Mouse (Mus musculus) heart, postnatal 14 days (tissue): Measurements from ENCODE around the gene Tmem91. TPM values are rescaled to one million over a fixed set of nuclear protein-coding genes. Genes with fewer than 3 reads are reported as not detected.

Experiments used
- DNase-seq, 2 experiments: peaks; one replicate each; pipeline ENCODE4 v3.0.0; 2021 to 2022
- intact Hi-C: fragments of 180-260 bp; cut with DNase I; formaldehyde crosslinking; loops from one replicate; pipeline ENCODE4 v1.15.1; 2025
- total RNA-seq, 2 experiments: library from RNA; stranded (reverse); gene quantifications; 2 replicates each; pipeline ENCODE4 v1.2.3; 2021

The Tmem91 gene
- total RNA-seq, 2 experiments from 2014 or later = 0.37 TPM; not detected in 1

- no peak for DNase-seq
- intact Hi-C loops = no loop called here
Observed at GRCm38 (mm10) chr7:25702350-25702749, 27.4 kb upstream of the Tmem91 start.

- DNase-seq = no peak
- intact Hi-C loops = no loop called here
Observed at GRCm38 (mm10) chr7:25700732-25701131, 25.8 kb upstream of the Tmem91 start.

- intact Hi-C loops = no loop called here
- DNase-seq = no peak
Observed at GRCm38 (mm10) chr7:25699851-25700250, 24.9 kb upstream of the Tmem91 start.

- no peak for DNase-seq
- intact Hi-C loops = no loop called here
Observed at GRCm38 (mm10) chr7:25694104-25694503, 19.1 kb upstream of the Tmem91 start.

- intact Hi-C loops = no loop called here
- DNase-seq = no peak
Observed at GRCm38 (mm10) chr7:25690051-25690450, 15.1 kb upstream of the Tmem91 start.

GRCm38 (mm10) chr7:25689603-25690021 lies 14.6 kb upstream of the Tmem91 start:
- intact Hi-C loops = loop anchor here (2.0 kb wide), 1 partner anchor 65 kb away; the partner anchor contains the start of gene Hnrnpul1
- DNase-seq = no peak

GRCm38 (mm10) chr7:25688810-25689586 lies 14.0 kb upstream of the Tmem91 start:
- DNase-seq = peak; percentile 80 to 82
- intact Hi-C loops = loop anchor here (1.0 to 2.0 kb wide), 2 partner anchors 19 to 66 kb away; partner anchors contain the start of gene Hnrnpul1

GRCm38 (mm10) chr7:25687811-25688401 lies 12.9 kb upstream of the Tmem91 start:
- intact Hi-C loops = loop anchor here (1.0 to 2.0 kb wide), 2 partner anchors 20 to 67 kb away; partner anchors contain the start of gene Hnrnpul1

GRCm38 (mm10) chr7:25686680-25687531 lies 11.9 kb upstream of the Tmem91 start, which contains the start of gene Tgfb1:
TSS of gene Tgfb1 (plus strand) at chr7:25687002.
- intact Hi-C loops = no loop called here

More at GRCm38 (mm10) chr7:25687811-25688401, 12.9 kb upstream of the Tmem91 start:
- peak; percentile 77 for DNase-seq

GRCm38 (mm10) chr7:25685926-25686470 lies 11.0 kb upstream of the Tmem91 start:
- DNase-seq = peak in 1 of 2 experiments; percentile 12
- intact Hi-C loops = no loop called here

More at GRCm38 (mm10) chr7:25686680-25687531, 11.9 kb upstream of the Tmem91 start, which contains the start of gene Tgfb1:
- DNase-seq = peak; percentile 89 to 90

GRCm38 (mm10) chr7:25684659-25685058 lies 9.7 kb upstream of the Tmem91 start:
- no peak for DNase-seq

GRCm38 (mm10) chr7:25683474-25684180 lies 8.7 kb upstream of the Tmem91 start:
- intact Hi-C loops = no loop called here
- peak in 1 of 2 experiments; percentile 16 for DNase-seq

More at GRCm38 (mm10) chr7:25684659-25685058, 9.7 kb upstream of the Tmem91 start:
- intact Hi-C loops = no loop called here

- intact Hi-C loops = no loop called here
Observed at GRCm38 (mm10) chr7:25681341-25682231, 6.6 kb upstream of the Tmem91 start.

GRCm38 (mm10) chr7:25680514-25681258 lies 5.7 kb upstream of the Tmem91 start, which contains the start of gene B9d2:
TSS of gene B9d2 (plus strand) at chr7:25680780.
- intact Hi-C loops = no loop called here
- peak; percentile 96 to 97 for DNase-seq

More at GRCm38 (mm10) chr7:25681341-25682231, 6.6 kb upstream of the Tmem91 start:
- DNase-seq = no peak

- intact Hi-C loops = no loop called here
- peak in 1 of 2 experiments; percentile 19 for DNase-seq
Observed at GRCm38 (mm10) chr7:25679971-25680370, 5.0 kb upstream of the Tmem91 start.

- intact Hi-C loops = no loop called here
- no peak for DNase-seq
Observed at GRCm38 (mm10) chr7:25677013-25677412, 2.0 kb upstream of the Tmem91 start.

- peak; percentile 83 to 90 for DNase-seq
- intact Hi-C loops = no loop called here
Observed at GRCm38 (mm10) chr7:25676085-25676781, 1.3 kb upstream of the Tmem91 start.
